Comparison of ENCODE assay signal across 8 mouse cellular contexts in genomic region chr14:46704316-46704751, GRCm38 (mm10). TPM values are rescaled to one million over a fixed set of nuclear protein-coding genes. Genes with fewer than 3 reads are reported as not detected.
DNase-seq lines count a peak whose midpoint lies in the region.

No protein-coding gene starts in this region.

- peak; percentile 18 for DNase-seq in adipocyte (ENCODE audit: low spot score)
- DNase-seq in gastrocnemius, postnatal 36 days = peak; percentile 58 to 60
- peak; percentile 17 to 28 for DNase-seq in kidney, adult 8-10 months
- DNase-seq in lung, postnatal 10 days = peak; percentile 76
- no peak for DNase-seq in cerebellum, adult 9-10 months
- no peak for DNase-seq in cerebellum, postnatal 4 days (ENCODE audit: low spot score in 2 of 2)
- DNase-seq in layer of hippocampus, adult 9-10 months (ENCODE audit: low spot score) = no peak
- no peak for DNase-seq in cerebellum, adult 9-11 months

- intact Hi-C loops in gastrocnemius, postnatal 36 days (cut with DNase I) = no loop called here

RNA-seq across cellular contexts. Expression of gene Cdkn3, which starts 56.0 kb away (rescaled TPM):
- under 1 TPM; 0.30 to 0.59 TPM for total RNA-seq in gastrocnemius, postnatal 36 days (2021)

Comparison
In these comparisons a context has a peak if more than half of its experiments do, and no peak if none do; other contexts are left out.
1. DNase-seq: peak in adipocyte (single experiment), gastrocnemius, postnatal 36 days (2 of 2), kidney, adult 8-10 months (2 of 2) and lung, postnatal 10 days (single experiment); none in cerebellum, adult 9-10 months (single experiment), cerebellum, postnatal 4 days (0 of 2), layer of hippocampus, adult 9-10 months (single experiment) and cerebellum, adult 9-11 months (single experiment).